Mouse (Mus musculus): ENCODE data around the gene 1110059G10Rik. TPM values are rescaled to one million over a fixed set of nuclear protein-coding genes. Genes with fewer than 3 reads are reported as not detected.

Gene 1110059G10Rik
- 1.3 and 2.5 TPM in 2 replicates for polyA plus RNA-seq (2012; rRNA removed; ENCODE audit: low replicate concordance)

DNA sequence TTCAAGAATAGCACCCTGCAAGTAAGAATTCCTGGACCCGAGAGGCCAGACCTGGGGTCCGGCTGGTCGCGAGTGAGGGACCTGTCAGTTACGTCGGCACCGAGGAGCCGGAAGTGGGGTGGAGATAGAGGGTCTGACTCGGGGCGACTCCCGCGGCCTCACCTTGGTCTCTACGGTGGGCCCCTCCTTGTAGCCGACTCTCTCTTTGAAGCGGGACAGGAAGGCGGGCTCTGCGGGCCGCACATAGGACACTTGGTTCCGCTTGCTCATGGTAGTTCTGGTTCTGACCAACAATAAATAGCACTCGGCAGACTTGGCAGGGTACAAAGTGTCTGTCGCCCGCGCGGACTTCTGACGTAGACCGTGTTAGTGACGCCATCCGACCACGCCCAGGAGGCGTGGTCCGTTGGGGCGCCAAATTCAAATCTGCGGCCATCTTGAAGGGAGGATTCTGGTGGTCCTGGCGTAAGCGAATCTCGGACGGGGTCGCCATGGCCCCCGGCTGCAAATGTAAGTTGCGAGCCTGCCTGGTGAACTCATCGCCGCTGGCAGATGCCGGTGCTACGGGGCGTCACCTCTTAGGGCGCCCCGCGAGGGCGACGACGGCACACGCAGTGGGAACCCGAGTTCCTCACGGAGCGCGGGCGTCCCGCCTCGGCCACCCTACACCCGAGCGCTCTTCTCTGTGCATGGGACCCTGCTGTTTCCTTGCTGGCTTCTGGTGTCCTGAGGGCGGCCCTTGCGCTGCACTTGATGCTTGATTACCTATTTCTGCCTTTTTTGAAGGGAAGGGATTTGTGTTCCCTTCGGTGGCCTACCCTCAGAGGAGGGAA, at the start of gene 1110059G10Rik, which contains the start of gene Kif15:
TSS of gene 1110059G10Rik (minus strand) at position 358 of the 833 bp plus-strand sequence.
TSS of gene Kif15 (plus strand) at position 404 of the 833 bp plus-strand sequence.

DNA sequence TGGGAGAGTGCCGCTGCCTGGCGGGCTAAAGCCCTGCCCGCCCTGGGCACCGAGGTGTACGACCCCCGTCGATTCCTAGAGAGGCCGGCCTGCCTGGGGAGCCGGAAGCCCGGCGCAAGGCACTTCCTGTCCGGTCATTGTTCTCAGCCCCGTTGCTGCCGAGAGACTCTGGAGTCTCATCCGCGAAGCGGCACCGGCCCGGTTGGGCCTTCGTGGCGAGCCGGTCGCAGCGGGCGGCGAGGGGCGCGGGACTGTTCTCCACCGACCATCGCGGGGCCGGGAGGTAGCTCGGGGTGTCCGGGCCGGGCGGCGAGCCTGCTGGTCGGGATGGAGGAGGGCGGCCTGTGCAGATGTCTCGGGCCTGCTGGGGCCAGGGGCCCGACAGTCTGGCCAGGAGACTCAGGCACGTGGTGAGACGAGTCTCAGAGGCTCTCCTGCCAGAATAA, 27.8 kb downstream of the 1110059G10Rik start, which contains the start of gene Zfp105:
TSS of gene Zfp105 (plus strand) at position 137 of the 446 bp plus-strand sequence.

Other genes with a start within 250 kb of the 1110059G10Rik start
- gene Topaz1, start 203.7 kb downstream of the 1110059G10Rik start, polyA plus RNA-seq (2012; rRNA removed; ENCODE audit: low replicate concordance), result 0.02 and 0.07 TPM in 2 replicates
- gene Tcaim, start 145.5 kb downstream of the 1110059G10Rik start, polyA plus RNA-seq (2012; rRNA removed; ENCODE audit: low replicate concordance), result 3.5 and 7.3 TPM in 2 replicates
- not detected in 2 replicates for gene Gm35549, start 107.0 kb downstream of the 1110059G10Rik start, polyA plus RNA-seq (2012; rRNA removed; ENCODE audit: low replicate concordance)
- 22.7 and 45.1 TPM in 2 replicates for gene Zfp445, start 85.0 kb downstream of the 1110059G10Rik start, polyA plus RNA-seq (2012; rRNA removed; ENCODE audit: low replicate concordance)
- 1.8 and 3.0 TPM in 2 replicates for gene Zkscan7, start 65.3 kb downstream of the 1110059G10Rik start, polyA plus RNA-seq (2012; rRNA removed; ENCODE audit: low replicate concordance)
- gene Zfp105, start 27.9 kb downstream of the 1110059G10Rik start, polyA plus RNA-seq (2012; rRNA removed; ENCODE audit: low replicate concordance), result 0.41 and 0.57 TPM in 2 replicates
- 0.57 and 0.66 TPM in 2 replicates for gene Kif15, start within 50 bp of the 1110059G10Rik start, polyA plus RNA-seq (2012; rRNA removed; ENCODE audit: low replicate concordance)
- 13.2 and 17.8 TPM in 2 replicates for gene Tmem42, start 70.3 kb upstream of the 1110059G10Rik start, polyA plus RNA-seq (2012; rRNA removed; ENCODE audit: low replicate concordance)
- 0.06 and 0.17 TPM in 2 replicates for gene Tgm4, start 83.7 kb upstream of the 1110059G10Rik start, polyA plus RNA-seq (2012; rRNA removed; ENCODE audit: low replicate concordance)
- 168 and 220 TPM in 2 replicates for gene Zdhhc3, start 162.2 kb upstream of the 1110059G10Rik start, polyA plus RNA-seq (2012; rRNA removed; ENCODE audit: low replicate concordance)
- 11.1 and 24.5 TPM in 2 replicates for gene Exosc7, start 162.2 kb upstream of the 1110059G10Rik start, polyA plus RNA-seq (2012; rRNA removed; ENCODE audit: low replicate concordance)
- 283 and 511 TPM in 2 replicates for gene Clec3b, start 199.9 kb upstream of the 1110059G10Rik start, polyA plus RNA-seq (2012; rRNA removed; ENCODE audit: low replicate concordance)